13 mouse cellular contexts compared by ENCODE assay signal in the genomic region with DNA sequence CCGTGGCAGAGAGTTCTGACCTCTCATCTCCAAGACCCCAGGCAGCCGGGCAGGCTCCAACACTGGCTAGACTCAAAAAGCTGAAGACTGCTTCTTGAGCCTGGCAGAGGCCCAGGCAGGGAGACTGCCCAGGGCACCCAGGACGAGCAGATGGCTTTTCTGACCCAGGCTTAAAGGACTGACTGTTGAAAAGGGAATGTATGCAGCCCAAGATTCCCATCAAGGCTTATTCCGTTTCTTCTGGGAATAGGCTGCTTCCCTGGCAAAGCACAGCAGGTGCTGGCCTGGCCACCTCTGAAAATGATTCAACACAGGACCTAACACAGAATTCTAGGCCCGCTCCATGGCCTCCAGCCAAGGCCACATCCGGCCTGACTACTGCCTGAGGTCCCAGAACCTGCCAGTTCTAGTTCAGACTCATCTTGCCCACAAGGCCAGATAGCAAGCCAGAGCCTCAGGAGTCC. TPM values are rescaled to one million over a fixed set of nuclear protein-coding genes. Genes with fewer than 3 reads are reported as not detected.
DNase-seq lines count a peak whose midpoint lies in the region; ATAC-seq and TF ChIP-seq lines count a peak whose summit lies in the region.
"Had no signal": no experiment of that assay in that cellular context is flagged by ENCODE, and none has a peak within 500 bp of the region (broad histone marks: within the 10 kb centered on the region; RNA-seq: fewer than 3 reads in every experiment).

No protein-coding gene starts in this region.

- 4% methylated on average over 6 of the region's 6 CpGs for WGBS in cerebellum, adult 2 months
- 84% methylated on average over 6 of the region's 6 CpGs for WGBS in intestine, embryonic 16.5 days
- WGBS in forebrain, embryonic 16.5 days, result 76% methylated on average over 6 of the region's 6 CpGs

- H3K27ac ChIP-seq in cerebellum, adult 2 months (ENCODE audit: insufficient read depth, low read length), result peak overlapping the region; percentile 24
- H3K27ac ChIP-seq in intestine, embryonic 16.5 days (ENCODE audit: low read length), result no peak overlapping the region
- no peak overlapping the region for H3K27ac ChIP-seq in forebrain, embryonic 16.5 days (ENCODE audit: low read length)
- H3K27ac ChIP-seq: midbrain, embryonic 12.5 days; stomach, embryonic 15.5 days had no signal

- H3K9ac ChIP-seq in intestine, embryonic 16.5 days (ENCODE audit: low read depth, low read length), result no peak overlapping the region
- no peak overlapping the region for H3K9ac ChIP-seq in forebrain, embryonic 16.5 days (replicated peaks; ENCODE audit: low read depth, low read length)
- H3K9ac ChIP-seq: midbrain, embryonic 12.5 days; stomach, embryonic 15.5 days had no signal

- H3K9me3 ChIP-seq in intestine, embryonic 16.5 days (ENCODE audit: control insufficient read depth, low read length), result no peaks in the 10 kb centered on the region
- H3K9me3 ChIP-seq in forebrain, embryonic 16.5 days (ENCODE audit: control insufficient read depth, low read length), result no peaks in the 10 kb centered on the region
- H3K9me3 ChIP-seq: midbrain, embryonic 12.5 days; stomach, embryonic 15.5 days had no signal

- H3K36me3 ChIP-seq in intestine, embryonic 16.5 days (ENCODE audit: control insufficient read depth, insufficient read depth, low read length), result peaks cover 28% of the 10 kb centered on the region
- H3K36me3 ChIP-seq in forebrain, embryonic 16.5 days (ENCODE audit: control insufficient read depth, insufficient read depth), result peaks cover 31% of the 10 kb centered on the region

- H3K27me3 ChIP-seq in cerebellum, adult 2 months (ENCODE audit: control insufficient read depth, insufficient read depth, low read length), result no peaks in the 10 kb centered on the region
- peaks cover 21% of the 10 kb centered on the region for H3K27me3 ChIP-seq in intestine, embryonic 16.5 days (replicated peaks; ENCODE audit: control insufficient read depth, insufficient read depth, low read length)
- H3K27me3 ChIP-seq in forebrain, embryonic 16.5 days (replicated peaks; ENCODE audit: control insufficient read depth, insufficient read depth, low read length), result peaks cover 22% of the 10 kb centered on the region

- no peak overlapping the region for H3K4me3 ChIP-seq in cerebellum, adult 2 months (replicated peaks; ENCODE audit: insufficient read depth, low read depth, low read length)
- H3K4me3 ChIP-seq in intestine, embryonic 16.5 days (ENCODE audit: low read length), result no peak overlapping the region
- H3K4me3 ChIP-seq in forebrain, embryonic 16.5 days (replicated peaks; ENCODE audit: low read length), result no peak overlapping the region
- H3K4me3 ChIP-seq: midbrain, embryonic 12.5 days; stomach, embryonic 15.5 days had no signal

- intact Hi-C loops in heart, postnatal 36 days (cut with DNase I), result no loop called here

- no peak for TF ChIP-seq CTCF in cerebellum, adult 2 months (IDR thresholded peaks at IDR 0.05; ENCODE audit: borderline replicate concordance, insufficient read depth, low read depth, low read length)

- DNase-seq in layer of hippocampus, postnatal 36 days, result peak; percentile 27 to 40
- no peak for DNase-seq in layer of hippocampus, adult 18-20 months (ENCODE audit: low spot score in 2 of 2)
- peak; percentile 90 for DNase-seq in Muller cell, postnatal 12 days (ENCODE audit: inconsistent ontology term)
- DNase-seq in cerebellum, adult 2 months, result peak; percentile 83 to 87
- DNase-seq in heart, postnatal 36 days, result peak; percentile 59

- H3K4me2 ChIP-seq in intestine, embryonic 16.5 days (ENCODE audit: low read depth, low read length), result no peak overlapping the region
- no peak overlapping the region for H3K4me2 ChIP-seq in forebrain, embryonic 16.5 days (ENCODE audit: low read length)
- H3K4me2 ChIP-seq: midbrain, embryonic 12.5 days; stomach, embryonic 15.5 days had no signal

- peaks cover 34% of the 10 kb centered on the region for H3K4me1 ChIP-seq in cerebellum, adult 2 months (ENCODE audit: control insufficient read depth, insufficient read depth, low read length)
- peaks cover 12% of the 10 kb centered on the region for H3K4me1 ChIP-seq in intestine, embryonic 16.5 days (ENCODE audit: control insufficient read depth, insufficient read depth, low read length)
- peaks cover 15% of the 10 kb centered on the region for H3K4me1 ChIP-seq in forebrain, embryonic 16.5 days (replicated peaks; ENCODE audit: control insufficient read depth, insufficient read depth, low read length)

- no peak for ATAC-seq in erythroblast, adult 5-6 weeks (replicated peaks; ENCODE audit: low FRiP score, poor library complexity, severe bottlenecking)
- no peak for ATAC-seq in intestine, embryonic 16.5 days
- no peak for ATAC-seq in forebrain, embryonic 16.5 days

- no peak for TF ChIP-seq POLR2A in cerebellum, adult 2 months (IDR thresholded peaks at IDR 0.05; ENCODE audit: borderline replicate concordance, insufficient read depth, low read length)

RNA-seq across cellular contexts. Expression of gene Ifitm10, which starts 1.7 kb away (rescaled TPM):
- total RNA-seq in layer of hippocampus, postnatal 36 days (2021), result 10 to 100 TPM; 34.2 to 35.7 TPM
- 10 to 100 TPM; 36.8 to 37.1 TPM for total RNA-seq in layer of hippocampus, adult 18-20 months (2021)
- 175 and 183 TPM in 2 replicates for polyA plus RNA-seq in cerebellum, adult 2 months (2012; rRNA removed)
- 1 to 10 TPM; 1.8 to 2.0 TPM for total RNA-seq in heart, postnatal 36 days (2021)
- total RNA-seq in erythroblast, adult 5-6 weeks (2015; ENCODE audit: low replicate concordance), result 1.0 and 1.2 TPM in 2 replicates
- 0.42 TPM in 1 of 2 replicates, not detected in the other for total RNA-seq in erythroblast, adult 5-6 weeks (2017; ENCODE audit: low replicate concordance)
- 1.8 and 2.4 TPM in 2 replicates for polyA plus RNA-seq in intestine, embryonic 16.5 days (2015; fragmentation: Nextera tagmentation; extraction: Ambion mirVana)
- 2.6 and 3.8 TPM in 2 replicates for polyA plus RNA-seq in forebrain, embryonic 16.5 days (2015; fragmentation: Nextera tagmentation; extraction: Ambion mirVana)
- total RNA-seq: MEL had no signal

RNA-seq across cellular contexts. Expression of gene Gm49369, which starts 7.2 kb away (rescaled TPM):
- not detected for total RNA-seq in layer of hippocampus, postnatal 36 days (2021)
- 1 to 10 TPM in 1 of 2 experiments, under 1 TPM in 1; 0.94 to 6.7 TPM for total RNA-seq in layer of hippocampus, adult 18-20 months (2021)
- 1.00 and 1.0 TPM in 2 replicates for polyA plus RNA-seq in cerebellum, adult 2 months (2012; rRNA removed)
- total RNA-seq in heart, postnatal 36 days (2021), result 1 to 10 TPM in 1 of 2 experiments, under 1 TPM in 1; 0.72 to 8.2 TPM
- total RNA-seq in erythroblast, adult 5-6 weeks (2015; ENCODE audit: low replicate concordance), result not detected in 2 replicates
- total RNA-seq in erythroblast, adult 5-6 weeks (2017; ENCODE audit: low replicate concordance), result 121 and 215 TPM in 2 replicates
- 0.43 and 2.3 TPM in 2 replicates for polyA plus RNA-seq in intestine, embryonic 16.5 days (2015; fragmentation: Nextera tagmentation; extraction: Ambion mirVana)
- not detected in 2 replicates for polyA plus RNA-seq in forebrain, embryonic 16.5 days (2015; fragmentation: Nextera tagmentation; extraction: Ambion mirVana)
- polyA plus RNA-seq: embryonic facial prominence, embryonic 11.5 days; large intestine, adult 2 months; midbrain, embryonic 12.5 days had no signal

RNA-seq across cellular contexts. Expression of gene Ctsd, which starts 12.5 kb away (rescaled TPM):
- 100 to 1,000 TPM; 289 to 292 TPM for total RNA-seq in layer of hippocampus, postnatal 36 days (2021)
- 100 to 1,000 TPM; 303 to 349 TPM for total RNA-seq in layer of hippocampus, adult 18-20 months (2021)
- polyA plus RNA-seq in cerebellum, adult 2 months (2012; rRNA removed), result 401 and 405 TPM in 2 replicates
- total RNA-seq in heart, postnatal 36 days (2021), result 100 to 1,000 TPM; 830 to 843 TPM
- total RNA-seq in erythroblast, adult 5-6 weeks (2015; ENCODE audit: low replicate concordance), result 138 and 155 TPM in 2 replicates
- total RNA-seq in erythroblast, adult 5-6 weeks (2017; ENCODE audit: low replicate concordance), result 126 and 150 TPM in 2 replicates
- 395 and 444 TPM in 2 replicates for polyA plus RNA-seq in intestine, embryonic 16.5 days (2015; fragmentation: Nextera tagmentation; extraction: Ambion mirVana)
- 203 and 208 TPM in 2 replicates for polyA plus RNA-seq in forebrain, embryonic 16.5 days (2015; fragmentation: Nextera tagmentation; extraction: Ambion mirVana)

RNA-seq across cellular contexts. Expression of gene Syt8, which starts 59.4 kb away (rescaled TPM):
- total RNA-seq in layer of hippocampus, postnatal 36 days (2021), result not detected
- total RNA-seq in layer of hippocampus, adult 18-20 months (2021), result not detected
- polyA plus RNA-seq in cerebellum, adult 2 months (2012; rRNA removed), result not detected in 2 replicates
- not detected for total RNA-seq in heart, postnatal 36 days (2021)
- total RNA-seq in erythroblast, adult 5-6 weeks (2015; ENCODE audit: low replicate concordance), result not detected in 2 replicates
- not detected in 2 replicates for total RNA-seq in erythroblast, adult 5-6 weeks (2017; ENCODE audit: low replicate concordance)
- 8.8 and 10.4 TPM in 2 replicates for polyA plus RNA-seq in intestine, embryonic 16.5 days (2015; fragmentation: Nextera tagmentation; extraction: Ambion mirVana)
- not detected in 2 replicates for polyA plus RNA-seq in forebrain, embryonic 16.5 days (2015; fragmentation: Nextera tagmentation; extraction: Ambion mirVana)
- total RNA-seq: MEL had no signal
- polyA plus RNA-seq: embryonic facial prominence, embryonic 11.5 days had no signal

Comparison
In these comparisons a context has a peak if more than half of its experiments do, and no peak if none do; other contexts are left out.
1. DNase-seq: peak in layer of hippocampus, postnatal 36 days (2 of 2), Muller cell, postnatal 12 days (single experiment), cerebellum, adult 2 months (2 of 2) and heart, postnatal 36 days (2 of 2); none in layer of hippocampus, adult 18-20 months (0 of 2).
2. RNA of gene Ifitm10, which starts 1.7 kb away (total RNA-seq): 36.8 to 37.1 TPM in layer of hippocampus, adult 18-20 months and 34.2 to 35.7 TPM in layer of hippocampus, postnatal 36 days; 1.8 to 2.0 TPM in heart, postnatal 36 days and 0.42 to 1.2 TPM in erythroblast, adult 5-6 weeks; every median in the first group is over 10 times any median in the second.